Comparison of ENCODE assay signal across 19 mouse cellular contexts in the genomic region with DNA sequence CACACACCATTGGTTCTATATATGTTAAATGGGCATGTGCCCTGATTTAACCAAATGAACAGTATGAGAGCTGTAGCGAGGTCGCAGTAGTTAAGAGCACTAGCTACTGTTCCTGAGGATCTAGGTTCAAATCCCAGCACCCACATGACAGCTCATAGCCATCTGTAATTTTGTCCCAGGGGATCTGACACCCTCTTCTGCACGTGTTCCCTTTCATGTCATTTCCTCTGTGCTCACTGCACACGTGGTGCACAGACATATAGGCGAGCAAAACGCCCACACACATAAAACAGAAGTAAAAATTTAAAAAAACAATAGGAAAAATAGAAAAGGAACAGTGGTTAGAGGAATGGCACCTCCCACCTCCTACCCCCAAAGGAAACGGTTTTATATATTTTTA.
DNase-seq lines count a peak whose midpoint lies in the region; ATAC-seq lines count a peak whose summit lies in the region.
"Had no signal": no experiment of that assay in that cellular context is flagged by ENCODE, and none has a peak within 500 bp of the region (broad histone marks: within the 10 kb centered on the region; RNA-seq: fewer than 3 reads in every experiment).

No protein-coding gene starts in this region.

- no peaks in the 10 kb centered on the region for H3K36me3 ChIP-seq in splenic B cell, adult 2 months (ENCODE audit: control insufficient read depth, insufficient read depth, low read length, poor library complexity, severe bottlenecking)
- no peaks in the 10 kb centered on the region for H3K36me3 ChIP-seq in limb, embryonic 10.5 days
- H3K36me3 ChIP-seq: kidney, embryonic 15.5 days; liver, embryonic 15.5 days; neural tube, embryonic 12.5 days; stomach, embryonic 15.5 days had no signal

- WGBS in limb, embryonic 10.5 days: 87% methylated on average over 7 of the region's 7 CpGs

- no peaks in the 10 kb centered on the region for H3K9me3 ChIP-seq in limb, embryonic 10.5 days (replicated peaks)
- H3K9me3 ChIP-seq: kidney, embryonic 15.5 days; liver, embryonic 15.5 days; neural tube, embryonic 12.5 days; stomach, embryonic 15.5 days had no signal

- H3K4me1 ChIP-seq in limb, embryonic 10.5 days: peaks cover 56% of the 10 kb centered on the region

- ATAC-seq in erythroid progenitor cell, adult 5-6 weeks (replicated peaks; ENCODE audit: low FRiP score, poor library complexity, severe bottlenecking): no peak
- ATAC-seq: forebrain, postnatal 0 days; intestine, postnatal 0 days had no signal

- no peak overlapping the region for H3K4me3 ChIP-seq in limb, embryonic 10.5 days
- H3K4me3 ChIP-seq: kidney, embryonic 15.5 days; liver, embryonic 15.5 days; neural tube, embryonic 12.5 days; stomach, embryonic 15.5 days had no signal

- no peaks in the 10 kb centered on the region for H3K27me3 ChIP-seq in splenic B cell, adult 2 months (ENCODE audit: control insufficient read depth, insufficient read depth, low read length, poor library complexity, severe bottlenecking)
- no peaks in the 10 kb centered on the region for H3K27me3 ChIP-seq in limb, embryonic 10.5 days (ENCODE audit: low read depth, poor library complexity, severe bottlenecking)
- H3K27me3 ChIP-seq: kidney, embryonic 15.5 days; liver, embryonic 15.5 days; neural tube, embryonic 12.5 days; stomach, embryonic 15.5 days had no signal

- DNase-seq in B cell, adult 2 months: peak; percentile 61 to 67
- DNase-seq in CD4-positive, CD25-positive, alpha-beta regulatory T cell, adult 2 months (ENCODE audit: low read depth, low spot score): peak; percentile 55
- DNase-seq in induced T-regulatory cell, adult 2 months (ENCODE audit: low read depth): peak; percentile 50
- DNase-seq in splenic B cell, adult 2 months (ENCODE audit: low read depth, low spot score): peak; percentile 91
- no peak for DNase-seq in frontal cortex, postnatal 10 days (ENCODE audit: low spot score in 2 of 2)
- no peak for DNase-seq in limb, embryonic 10.5 days (ENCODE audit: low spot score)
- DNase-seq: adrenal gland, adult 2 months; cerebellum, adult 9-10 months; embryo, embryonic 11 days; forebrain, postnatal 0 days; heart, postnatal 14 days; kidney, postnatal 4 days; lung, postnatal 14 days had no signal

- no peak overlapping the region for H3K27ac ChIP-seq in limb, embryonic 10.5 days
- H3K27ac ChIP-seq: kidney, embryonic 15.5 days; liver, embryonic 15.5 days; neural tube, embryonic 12.5 days; stomach, embryonic 15.5 days had no signal

Comparison
In these comparisons a context has a peak if more than half of its experiments do, and no peak if none do; other contexts are left out.
1. DNase-seq: peak in B cell, adult 2 months (2 of 2), CD4-positive, CD25-positive, alpha-beta regulatory T cell, adult 2 months (single experiment), induced T-regulatory cell, adult 2 months (single experiment) and splenic B cell, adult 2 months (single experiment); none in frontal cortex, postnatal 10 days (0 of 2) and limb, embryonic 10.5 days (single experiment).